Comparison of ENCODE assay signal across 8 mouse cellular contexts in genomic region chr1:171195046-171195822, GRCm38 (mm10). TPM values are rescaled to one million over a fixed set of nuclear protein-coding genes. Genes with fewer than 3 reads are reported as not detected.
DNase-seq lines count a peak whose midpoint lies in the region; ATAC-seq and TF ChIP-seq lines count a peak whose summit lies in the region.

No protein-coding gene starts in this region.

- no peak overlapping the region for H3K27ac ChIP-seq in cerebellum, adult 2 months (ENCODE audit: insufficient read depth, low read length)
- no peak overlapping the region for H3K27ac ChIP-seq in macrophage

- DNase-seq in cerebellum, adult 2 months: no peak
- DNase-seq in cerebellum, postnatal 4 days (ENCODE audit: low spot score in 2 of 2): no peak
- peak; percentile 32 to 34 for DNase-seq in B cell, adult 2 months
- no peak for DNase-seq in cerebellum, adult 9-11 months
- DNase-seq in right cerebral cortex, postnatal 14 days: no peak
- DNase-seq in left cerebral cortex, adult 9 months (ENCODE audit: low spot score in 2 of 2): no peak

- H3K79me2 ChIP-seq in macrophage (ENCODE audit: inconsistent target): peaks cover 31% of the 10 kb centered on the region

- H3K4me1 ChIP-seq in cerebellum, adult 2 months (ENCODE audit: control insufficient read depth, insufficient read depth, low read length): no peaks in the 10 kb centered on the region; the same call in 1 of the 2 replicates

- no peaks in the 10 kb centered on the region for H3K36me3 ChIP-seq in macrophage (ENCODE audit: inconsistent target)

- H3K4me3 ChIP-seq in cerebellum, adult 2 months (replicated peaks; ENCODE audit: insufficient read depth, low read depth, low read length): peak overlapping the region; percentile 48
- peak overlapping the region; percentile 48 for H3K4me3 ChIP-seq in macrophage (ENCODE audit: inconsistent target)

- 21% methylated on average over 20 of the region's 20 CpGs for WGBS in cerebellum, adult 2 months
- whole genome bisulfite sequencing in macrophage (ENCODE audit: missing documents): 35% methylated on average over 20 of the region's 20 CpGs

- no peaks in the 10 kb centered on the region; the same call in 1 of the 2 replicates for H3K27me3 ChIP-seq in cerebellum, adult 2 months (ENCODE audit: control insufficient read depth, insufficient read depth, low read length)

- TF ChIP-seq CTCF in cerebellum, adult 2 months (IDR thresholded peaks at IDR 0.05; ENCODE audit: borderline replicate concordance, insufficient read depth, low read depth, low read length): no peak

- TF ChIP-seq POLR2A in cerebellum, adult 2 months (IDR thresholded peaks at IDR 0.05; ENCODE audit: borderline replicate concordance, insufficient read depth, low read length): no peak

- ATAC-seq in granulocyte monocyte progenitor cell, adult 5-6 weeks (replicated peaks; ENCODE audit: poor library complexity, severe bottlenecking): peak; percentile 12; the same call in 1 of the 2 replicates

RNA-seq across cellular contexts. Expression of gene Pcp4l1, which starts 0.8 kb away (rescaled TPM):
- polyA plus RNA-seq in cerebellum, adult 2 months (2012; rRNA removed): 195 and 252 TPM in 2 replicates
- total RNA-seq in granulocyte monocyte progenitor cell, adult 5-6 weeks (2014; fragmentation: Nextera tagmentation): 11.7 and 11.8 TPM in 2 replicates
- total RNA-seq in granulocyte monocyte progenitor cell, adult 5-6 weeks (2017): 13.7 TPM in 2 replicates
- 1 to 10 TPM in 5 of 26 experiments, under 1 TPM in 9, not detected in 12; 0.50 to 5.0 (median 0.83) TPM for total RNA-seq in macrophage (2018; cell fraction: chromatin; rRNA removed)
- 10 to 100 TPM in 22 of 26 experiments, 1 to 10 TPM in 4; 8.0 to 69.3 (median 26.9) TPM for total RNA-seq in macrophage (2018; cell fraction: cytosol; rRNA removed)
- total RNA-seq in macrophage (2018; cell fraction: nucleus; rRNA removed): 10 to 100 TPM in 3 of 26 experiments, 1 to 10 TPM in 23; 1.0 to 16.8 (median 4.3) TPM
- polyA plus RNA-seq in macrophage (2018): 46.6 to 83.8 TPM (median 63.3 TPM) in 3 replicates

RNA-seq across cellular contexts. Expression of gene Nr1i3, which starts 18.5 kb away (rescaled TPM):
- 0.19 and 0.23 TPM in 2 replicates for polyA plus RNA-seq in cerebellum, adult 2 months (2012; rRNA removed)
- not detected in 2 replicates for total RNA-seq in granulocyte monocyte progenitor cell, adult 5-6 weeks (2014; fragmentation: Nextera tagmentation)
- 0.10 and 0.17 TPM in 2 replicates for total RNA-seq in granulocyte monocyte progenitor cell, adult 5-6 weeks (2017)
- total RNA-seq in macrophage (2018; cell fraction: chromatin; rRNA removed): under 1 TPM in 4 of 26 experiments, not detected in 22; 0.19 to 0.37 (median 0.26) TPM
- total RNA-seq in macrophage (2018; cell fraction: cytosol; rRNA removed): under 1 TPM in 3 of 26 experiments, not detected in 23; 0.03 to 0.10 (median 0.05) TPM
- under 1 TPM in 5 of 26 experiments, not detected in 21; 0.22 to 0.44 (median 0.34) TPM for total RNA-seq in macrophage (2018; cell fraction: nucleus; rRNA removed)
- polyA plus RNA-seq in macrophage (2018): 0.13 TPM in 1 of 3 replicates, not detected in the others

RNA-seq across cellular contexts. Expression of gene Tomm40l, which starts 27.1 kb away (rescaled TPM):
- polyA plus RNA-seq in cerebellum, adult 2 months (2012; rRNA removed): 85.5 and 92.7 TPM in 2 replicates
- 30.1 and 30.3 TPM in 2 replicates for total RNA-seq in granulocyte monocyte progenitor cell, adult 5-6 weeks (2014; fragmentation: Nextera tagmentation)
- 20.7 and 21.2 TPM in 2 replicates for total RNA-seq in granulocyte monocyte progenitor cell, adult 5-6 weeks (2017)
- 10 to 100 TPM; 10.1 to 72.2 (median 32.8) TPM for total RNA-seq in macrophage (2018; cell fraction: chromatin; rRNA removed)
- 10 to 100 TPM; 14.6 to 28.8 (median 22.2) TPM for total RNA-seq in macrophage (2018; cell fraction: cytosol; rRNA removed)
- 10 to 100 TPM; 13.0 to 48.9 (median 29.2) TPM for total RNA-seq in macrophage (2018; cell fraction: nucleus; rRNA removed)
- 13.6 to 38.3 TPM (median 28.2 TPM) in 3 replicates for polyA plus RNA-seq in macrophage (2018)

RNA-seq across cellular contexts. Expression of gene Apoa2, which starts 29.6 kb away (rescaled TPM):
- 4.1 and 6.3 TPM in 2 replicates for polyA plus RNA-seq in cerebellum, adult 2 months (2012; rRNA removed)
- 4.5 and 6.9 TPM in 2 replicates for total RNA-seq in granulocyte monocyte progenitor cell, adult 5-6 weeks (2014; fragmentation: Nextera tagmentation)
- 3.7 and 8.0 TPM in 2 replicates for total RNA-seq in granulocyte monocyte progenitor cell, adult 5-6 weeks (2017)
- total RNA-seq in macrophage (2018; cell fraction: chromatin; rRNA removed): not detected
- total RNA-seq in macrophage (2018; cell fraction: cytosol; rRNA removed): 1 to 10 TPM in 13 of 26 experiments, under 1 TPM in 10, not detected in 3; 0.47 to 1.8 (median 1.0) TPM
- total RNA-seq in macrophage (2018; cell fraction: nucleus; rRNA removed): not detected
- polyA plus RNA-seq in macrophage (2018): 1.1 TPM in 1 of 3 replicates, not detected in the others

RNA-seq across cellular contexts. Expression of gene Fcer1g, which starts 38.9 kb away (rescaled TPM):
- 12.4 and 13.2 TPM in 2 replicates for polyA plus RNA-seq in cerebellum, adult 2 months (2012; rRNA removed)
- total RNA-seq in granulocyte monocyte progenitor cell, adult 5-6 weeks (2014; fragmentation: Nextera tagmentation): 327 and 359 TPM in 2 replicates
- total RNA-seq in granulocyte monocyte progenitor cell, adult 5-6 weeks (2017): 143 and 171 TPM in 2 replicates
- total RNA-seq in macrophage (2018; cell fraction: chromatin; rRNA removed): 100 to 1,000 TPM in 25 of 26 experiments, 10 to 100 TPM in 1; 78.8 to 647 (median 361) TPM
- total RNA-seq in macrophage (2018; cell fraction: cytosol; rRNA removed): 1,000 to 10,000 TPM; 1,924 to 5,319 (median 3,310) TPM
- 1,000 to 10,000 TPM in 15 of 26 experiments, 100 to 1,000 TPM in 11; 367 to 3,018 (median 1,452) TPM for total RNA-seq in macrophage (2018; cell fraction: nucleus; rRNA removed)
- polyA plus RNA-seq in macrophage (2018): 1,664 to 2,638 TPM (median 2,193 TPM) in 3 replicates

Comparison
In these comparisons a context has a peak if more than half of its experiments do, and no peak if none do; other contexts are left out.
1. DNase-seq: peak in B cell, adult 2 months (2 of 2); none in cerebellum, adult 2 months (0 of 2), cerebellum, postnatal 4 days (0 of 2), cerebellum, adult 9-11 months (single experiment), right cerebral cortex, postnatal 14 days (single experiment) and left cerebral cortex, adult 9 months (0 of 2).